Mouse (Mus musculus) forelimb bud, embryonic 11.5 days (tissue): ENCODE measurements around the gene 1190005I06Rik.

Experiments used
- DNase-seq: peaks from one replicate; pipeline ENCODE4 v3.0.0-alpha.2; 2012; ENCODE audit warnings: low read depth, low spot score

The 1190005I06Rik gene

DNA sequence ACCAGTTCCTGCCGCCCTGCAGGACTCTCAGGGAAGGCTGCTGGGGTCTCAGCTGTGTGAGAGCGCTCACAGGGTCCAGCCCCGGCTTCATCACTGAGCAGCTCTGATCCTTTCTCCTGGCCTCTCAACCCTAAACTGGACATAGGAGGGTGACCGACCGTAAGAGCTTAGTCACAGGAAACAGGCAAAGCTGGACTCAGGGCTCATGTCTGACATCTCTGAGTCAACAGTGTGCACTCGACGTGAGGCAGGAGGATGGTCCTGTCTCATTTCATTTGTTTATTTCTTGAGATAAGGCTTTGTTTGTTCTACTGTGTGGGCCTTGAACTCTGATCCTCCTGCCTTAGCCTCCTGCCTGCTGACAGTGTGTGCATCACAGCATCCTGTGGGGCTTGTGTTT lies 27.0 kb downstream of the 1190005I06Rik start:
- DNase-seq: no peak

DNA sequence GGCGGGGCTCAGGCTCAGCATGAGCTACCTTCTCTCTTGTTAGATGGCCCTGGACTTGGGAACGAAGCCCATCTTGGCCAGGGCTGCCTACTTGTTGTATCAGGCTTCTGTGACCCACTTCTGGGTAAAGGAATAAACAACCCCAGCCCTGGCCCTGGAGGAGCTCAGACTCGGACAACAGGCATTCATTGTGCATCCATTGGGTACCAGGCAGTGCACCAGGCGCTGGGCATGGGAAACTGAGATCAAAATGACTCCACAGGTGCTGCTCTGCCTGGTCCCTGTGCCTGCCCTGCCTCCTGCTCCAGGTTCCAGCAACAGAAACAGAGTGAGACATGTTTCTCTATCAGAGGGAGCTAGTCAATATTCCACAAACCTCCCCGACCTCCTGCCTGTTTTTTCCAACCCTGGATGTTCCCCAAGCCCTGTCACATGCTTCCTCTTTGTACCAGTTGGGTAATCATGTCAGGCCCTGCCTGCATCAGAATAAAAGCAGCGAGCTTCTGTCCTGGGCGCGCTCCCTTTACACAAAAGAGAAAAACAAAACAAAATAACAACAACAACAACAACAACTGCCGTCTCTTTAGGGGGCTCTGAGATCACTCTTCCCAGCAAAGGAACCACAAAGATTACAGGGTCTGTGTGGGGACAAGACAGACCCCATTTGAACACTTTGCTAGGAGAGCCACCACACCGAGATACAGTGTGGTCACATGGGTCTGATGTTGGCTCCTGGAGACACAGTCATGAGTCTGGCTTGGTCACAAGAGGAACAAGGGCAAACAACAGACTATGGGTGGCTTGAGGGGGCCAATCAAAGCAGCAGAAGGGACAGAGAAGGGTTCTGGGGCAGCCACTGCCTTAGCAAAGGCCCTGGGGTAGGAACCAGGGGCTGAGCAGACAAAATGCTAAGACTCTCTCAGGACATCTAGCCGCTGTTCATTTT lies 27.9 kb downstream of the 1190005I06Rik start:
- no peak for DNase-seq

DNA sequence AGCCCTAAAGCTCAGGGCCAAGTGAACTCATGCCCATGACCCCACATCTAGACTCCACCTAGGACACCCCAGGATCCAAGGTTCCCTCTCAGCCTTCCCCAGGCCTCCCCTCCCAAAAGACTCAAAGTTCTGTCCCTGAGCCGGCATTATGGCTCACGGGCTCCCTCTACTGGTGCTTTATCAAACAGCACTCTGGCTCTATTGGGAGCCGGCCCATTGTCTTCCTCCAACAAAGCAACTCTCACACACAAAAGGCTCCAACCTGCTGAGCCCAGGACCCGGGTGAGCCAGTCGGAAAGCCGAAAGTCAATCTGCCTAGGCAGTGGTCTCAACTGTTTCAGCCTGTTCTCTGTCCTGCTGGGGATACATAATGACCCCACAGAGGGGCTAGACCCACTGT lies 29.3 kb downstream of the 1190005I06Rik start:
- DNase-seq: peak; percentile 77

DNA sequence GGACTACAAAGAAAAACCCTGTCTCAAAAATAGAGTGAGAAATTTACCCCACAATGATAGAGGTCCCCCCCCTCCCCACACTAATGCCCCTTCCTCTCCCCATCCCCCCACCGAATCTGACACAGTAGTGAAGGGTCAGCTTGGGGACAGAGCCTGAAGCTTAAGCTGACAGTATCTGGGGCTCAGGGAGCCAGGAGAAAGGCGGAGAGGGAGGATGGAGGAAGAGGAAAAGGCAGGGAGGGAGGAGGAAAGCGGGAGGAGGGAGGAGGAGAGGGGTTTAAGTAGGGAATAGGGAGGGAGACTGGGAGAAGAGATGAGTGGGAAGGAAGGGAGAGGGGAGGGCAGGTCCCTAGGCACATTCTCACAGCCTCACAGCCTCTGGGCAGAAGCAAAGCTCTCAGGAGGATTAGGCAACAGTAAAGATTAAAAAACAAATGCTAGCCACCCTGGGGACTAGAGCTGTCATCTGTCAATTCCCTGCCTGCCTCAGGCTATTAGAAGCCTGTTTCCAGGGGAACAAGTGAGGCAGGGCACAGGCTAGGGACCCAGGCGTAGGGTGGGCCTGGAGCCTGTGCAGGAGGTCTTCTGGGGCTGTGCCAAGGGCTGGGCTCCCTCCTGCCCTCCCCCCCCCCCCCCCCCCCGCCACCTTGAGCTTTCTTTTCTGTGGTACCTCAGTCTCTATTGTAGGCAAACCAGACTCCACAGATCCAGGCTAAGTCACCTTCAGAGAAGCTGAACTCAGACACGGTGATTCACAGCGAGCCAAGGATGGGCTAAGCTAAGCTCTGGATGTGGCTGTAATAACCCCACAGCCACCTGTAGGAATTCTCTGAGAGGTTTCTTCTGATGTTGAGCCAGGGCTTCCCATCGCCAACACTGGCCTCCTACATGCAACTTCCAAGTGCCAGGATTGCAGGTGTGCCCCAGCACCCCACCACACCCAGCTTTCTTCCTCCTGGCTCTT lies 30.5 kb downstream of the 1190005I06Rik start:
- no peak for DNase-seq

DNA sequence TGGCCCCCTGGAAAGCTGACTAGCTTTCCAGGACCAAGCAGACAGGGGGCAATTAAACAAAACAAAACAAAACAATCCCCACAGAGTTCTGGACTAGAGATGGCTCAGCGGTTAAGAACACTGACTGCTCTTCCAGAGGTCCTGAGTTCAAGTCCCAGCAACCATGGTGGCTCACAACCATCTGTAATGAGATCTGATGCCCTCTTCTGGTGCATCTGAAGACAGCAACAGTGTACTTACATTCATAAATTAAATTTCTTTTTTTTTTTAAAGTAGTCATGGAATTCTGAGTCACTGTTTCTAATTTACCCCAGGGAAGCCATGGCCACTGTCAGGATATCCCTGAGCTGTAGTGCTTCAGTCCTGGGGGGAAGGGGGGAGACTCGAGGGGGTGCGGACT lies 32.9 kb downstream of the 1190005I06Rik start:
- no peak for DNase-seq

- DNase-seq: no peak
These were observed 36.6 kb downstream of the 1190005I06Rik start for GRCm38 (mm10) chr8:120610824-120611223.

DNA sequence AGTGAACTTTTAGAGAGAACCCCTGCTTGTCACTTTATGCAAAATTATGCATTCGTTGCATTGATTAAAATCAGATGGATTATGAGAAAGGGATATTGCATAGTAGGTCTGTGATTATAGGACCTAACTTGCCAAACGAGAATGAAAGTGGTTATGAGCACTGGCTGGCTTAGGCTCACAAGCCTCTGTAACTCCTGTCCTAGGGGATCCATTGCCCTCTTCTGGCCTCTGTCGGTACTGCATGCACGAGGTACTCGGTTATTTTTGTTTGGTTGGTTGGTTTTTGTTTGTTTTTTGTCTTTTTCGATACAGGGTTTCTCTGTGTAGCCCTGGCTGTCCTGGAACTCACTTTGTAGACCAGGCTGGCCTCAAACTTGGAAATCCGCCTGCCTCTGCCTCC lies 39.5 kb downstream of the 1190005I06Rik start:
- peak; percentile 65 for DNase-seq

DNA sequence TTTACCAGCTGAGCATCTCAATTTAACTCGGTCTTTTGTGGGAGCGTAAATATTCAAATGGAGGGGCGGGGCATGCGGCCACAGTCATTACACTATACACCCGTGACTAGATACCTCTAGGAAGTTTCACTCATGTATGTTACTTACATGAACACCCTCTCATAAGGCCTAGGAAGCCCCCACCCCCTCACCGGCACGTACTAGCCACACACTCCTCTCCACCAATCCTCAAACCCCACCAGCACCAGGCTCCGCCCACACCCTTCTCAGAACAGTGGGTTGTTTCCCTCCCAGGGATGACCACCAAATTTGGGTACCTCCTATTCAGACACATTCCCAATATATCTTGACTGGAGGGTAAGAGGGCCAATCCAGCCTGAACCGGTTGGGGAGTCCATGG lies 40.0 kb downstream of the 1190005I06Rik start:
- no peak for DNase-seq

- DNase-seq: peak; percentile 55
These were observed 44.8 kb downstream of the 1190005I06Rik start for GRCm38 (mm10) chr8:120602672-120603071.

DNA sequence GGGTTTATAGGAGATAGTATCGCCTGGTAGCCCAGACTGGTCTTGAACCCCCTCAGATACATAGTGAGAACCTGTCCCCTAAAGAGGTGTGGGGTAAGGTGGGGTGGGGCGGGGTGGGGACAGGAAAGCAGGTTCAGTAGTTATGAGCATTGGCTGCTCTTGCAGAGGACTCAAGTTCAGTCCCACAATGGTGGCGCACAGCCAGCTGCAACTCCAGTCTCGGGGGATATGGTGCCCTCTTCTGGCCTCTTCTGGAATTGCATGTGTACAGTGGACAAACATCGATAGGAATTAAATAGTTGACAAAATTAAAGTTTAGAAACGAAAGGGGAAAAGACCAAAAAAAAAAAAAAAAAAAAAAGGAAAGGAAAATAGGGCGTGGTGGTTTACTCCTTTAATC lies 47.9 kb downstream of the 1190005I06Rik start:
- DNase-seq: peak; percentile 56

GRCm38 (mm10) chr8:120598579-120598978 lies 48.9 kb downstream of the 1190005I06Rik start:
- no peak for DNase-seq

DNA sequence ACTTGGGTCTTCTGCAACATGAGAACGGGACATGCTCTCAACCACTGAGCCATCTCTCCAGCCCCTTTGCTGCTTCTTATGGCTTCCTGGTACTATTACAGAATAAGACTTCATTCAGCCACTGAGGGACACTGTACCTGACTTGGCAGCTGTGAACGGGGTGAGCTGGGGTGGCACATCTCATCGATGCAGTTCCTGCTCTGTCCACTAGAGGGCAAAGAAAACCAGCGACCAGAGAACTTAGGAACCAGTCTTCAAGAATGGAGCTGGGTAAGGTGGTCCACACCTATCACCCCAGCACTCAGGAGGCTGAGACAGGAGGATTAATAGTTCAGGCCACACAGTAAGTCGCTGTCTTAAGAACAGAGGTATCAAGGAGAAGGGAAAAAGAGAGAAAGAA lies 51.5 kb downstream of the 1190005I06Rik start:
- DNase-seq: peak; percentile 80

DNA sequence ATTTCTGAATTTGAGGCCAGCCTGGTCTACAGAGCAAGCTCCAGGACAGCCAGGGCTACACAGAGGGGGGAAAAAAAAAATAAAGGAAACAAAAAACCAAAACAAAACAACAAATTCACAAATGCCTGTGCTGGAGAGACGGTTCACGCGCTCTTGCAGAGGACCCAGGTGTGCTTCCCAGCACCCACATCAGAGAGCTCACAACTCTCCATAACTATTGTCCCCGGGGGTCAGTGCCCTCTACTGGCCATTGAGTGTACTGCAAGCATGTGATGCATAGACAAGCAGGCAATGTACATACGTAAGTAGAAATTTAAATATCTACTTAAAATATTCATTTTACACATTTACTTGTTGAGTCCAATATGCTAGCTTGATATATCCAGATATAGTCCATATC lies 52.9 kb downstream of the 1190005I06Rik start:
- DNase-seq: no peak

GRCm38 (mm10) chr8:120591587-120592292 lies 55.7 kb downstream of the 1190005I06Rik start:
- no peak for DNase-seq

- DNase-seq: no peak
These were observed 57.5 kb downstream of the 1190005I06Rik start for GRCm38 (mm10) chr8:120589921-120590320.

DNA sequence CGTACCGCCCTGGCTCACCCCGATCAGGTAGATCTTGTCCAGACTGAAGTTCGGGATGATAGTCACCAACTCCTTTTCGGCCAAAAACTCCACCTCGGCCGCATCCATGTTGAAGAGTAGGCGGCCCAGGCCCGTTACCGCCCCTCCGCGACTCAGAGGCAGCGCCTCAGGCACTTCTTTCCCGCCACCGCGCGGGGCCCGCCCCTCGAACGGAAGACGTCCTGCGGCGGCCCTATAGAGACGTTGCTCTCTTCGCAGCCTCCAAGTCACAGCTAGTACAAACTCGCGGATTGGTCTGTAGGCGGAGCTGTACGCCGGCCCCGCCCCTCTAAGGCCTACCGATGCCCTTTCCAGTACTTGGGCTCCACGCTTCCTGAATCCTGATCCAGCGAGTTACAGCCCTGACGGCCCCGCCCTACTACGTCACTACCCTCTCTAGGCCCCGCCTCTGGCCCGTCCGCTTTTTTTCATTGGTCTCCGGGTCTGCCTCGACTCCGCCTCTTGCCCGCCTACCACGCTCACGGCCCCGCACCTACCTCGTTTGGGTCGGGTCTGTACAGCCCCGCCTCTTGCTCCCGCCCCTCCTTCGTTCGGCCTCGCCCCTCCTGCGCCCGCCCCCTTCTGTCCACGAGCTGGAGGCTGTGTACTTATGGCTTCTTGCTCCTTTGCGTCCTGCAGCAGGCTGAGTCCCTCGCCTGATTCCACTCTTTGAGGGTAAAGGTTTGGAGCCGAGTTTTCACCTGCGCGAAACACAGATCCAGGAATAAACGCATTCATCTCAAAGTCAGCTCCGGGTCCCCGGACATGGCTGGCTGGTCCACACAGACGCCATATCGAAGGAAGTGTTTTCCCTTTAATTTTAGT lies 58.3 kb downstream of the 1190005I06Rik start, which contains the start of gene Gins2:
Gene Gins2 (minus strand): TSS at position 397 of the 864 bp plus-strand sequence.
- peak; percentile 99 for DNase-seq

DNA sequence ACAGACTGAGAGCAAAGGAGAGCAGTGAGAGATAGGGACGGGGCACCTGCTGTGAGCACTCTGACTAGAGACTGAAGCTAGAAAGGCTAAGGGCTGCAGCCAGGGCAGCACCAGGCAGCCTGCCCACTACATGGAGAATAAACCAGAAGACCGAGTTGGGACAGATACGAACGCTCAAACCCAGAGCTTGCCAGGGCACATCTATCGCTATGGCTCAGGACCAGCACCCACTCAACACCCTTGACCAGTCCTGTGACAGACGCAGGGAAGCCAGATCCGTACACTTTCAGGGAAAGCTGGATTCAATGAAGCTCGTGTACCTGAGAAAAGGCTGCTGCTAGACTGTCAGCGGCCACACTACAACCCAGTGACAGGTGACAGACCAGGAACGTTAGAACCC lies 61.9 kb downstream of the 1190005I06Rik start:
- no peak for DNase-seq

DNA sequence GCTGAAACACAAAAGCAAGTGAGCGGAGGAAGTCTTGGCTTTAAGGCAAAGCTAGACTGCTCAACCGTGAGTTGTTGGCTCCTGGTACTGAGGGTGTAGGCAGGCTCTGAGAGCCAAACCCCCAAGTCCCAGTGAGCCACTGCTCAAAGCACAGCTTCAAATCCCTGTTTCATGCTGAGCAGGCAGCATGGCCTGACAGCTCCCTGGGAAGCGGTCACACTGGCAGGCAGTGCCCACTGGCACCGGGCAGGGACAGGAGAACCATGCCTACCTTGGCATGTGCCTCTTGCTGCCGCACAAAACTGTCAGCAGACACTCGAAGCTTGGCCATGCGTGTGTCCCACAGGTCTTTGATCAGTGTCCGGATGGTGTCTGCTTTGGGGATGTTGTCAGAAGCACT lies 65.6 kb downstream of the 1190005I06Rik start:
- no peak for DNase-seq

GRCm38 (mm10) chr8:120581329-120581728 lies 66.1 kb downstream of the 1190005I06Rik start:
- no peak for DNase-seq

DNA sequence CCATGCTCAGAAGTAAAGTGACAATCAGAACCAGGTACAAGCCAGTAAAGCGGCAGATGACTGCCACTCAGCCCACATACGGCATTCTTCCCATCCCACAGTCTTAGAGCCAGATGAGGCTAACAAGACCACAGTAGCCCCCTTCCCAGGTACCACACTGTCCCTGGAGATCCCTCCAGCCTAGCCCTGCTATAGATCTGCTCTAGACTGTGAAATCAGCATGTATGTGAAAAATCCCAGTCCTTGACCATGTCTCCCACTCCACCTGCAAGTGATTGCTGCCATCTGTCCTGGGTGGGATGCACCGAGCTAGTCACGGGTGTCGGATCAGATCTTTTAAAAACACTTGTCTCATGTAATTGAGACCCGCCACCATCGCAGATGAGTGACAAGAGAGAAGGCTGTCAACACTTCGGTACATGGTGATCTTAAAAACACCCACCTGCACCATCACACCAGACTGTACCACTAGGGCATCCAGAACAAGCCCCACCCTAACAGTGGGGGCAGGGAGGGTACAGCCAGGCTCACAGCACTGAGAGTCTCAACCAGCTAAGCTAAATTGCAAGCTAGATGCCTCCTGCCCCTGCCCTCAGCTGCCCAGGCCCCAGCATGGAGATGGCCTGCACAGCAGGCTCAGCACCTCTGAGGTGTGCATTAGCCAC lies 67.0 kb downstream of the 1190005I06Rik start:
- DNase-seq: no peak
